Mouse (Mus musculus) intestine, embryonic 14.5 days (tissue): ENCODE measurements around the gene Zyx. TPM values are rescaled to one million over a fixed set of nuclear protein-coding genes. Genes with fewer than 3 reads are reported as not detected.

Experiments
- ATAC-seq: fragments of 200-750 bp; cut with Nextera tagmentation; replicated peaks from 2 replicates; pipeline ENCODE4 v1.8.0; 2017; ENCODE audit warnings: low read depth, moderate number of reproducible peaks, moderate TSS enrichment, moderate library complexity; ENCODE audit not compliant: low FRiP score, low TSS enrichment
- DNase-seq: peaks from one replicate; pipeline ENCODE4 v3.0.0-alpha.2; 2018; ENCODE audit warnings: low spot score
- H3K27ac ChIP-seq: fragments of 300-500 bp; sonication (generic); 2 replicates; pipeline ENCODE4 v1.5.1; 2014; ENCODE audit warnings: low read depth, mild to moderate bottlenecking, control low read depth
- H3K27me3 ChIP-seq: fragments of 300-500 bp; sonication (generic); replicated peaks from 2 replicates; pipeline ENCODE4 v1.6.1; 2014; ENCODE audit warnings: low read length, control low read depth; ENCODE audit not compliant: control insufficient read depth, insufficient read depth
- H3K36me3 ChIP-seq: fragments of 300-500 bp; sonication (generic); 2 replicates; pipeline ENCODE4 v1.6.1; 2014; ENCODE audit warnings: low read length, control low read depth; ENCODE audit not compliant: control insufficient read depth, insufficient read depth
- H3K4me1 ChIP-seq: fragments of 300-500 bp; sonication (generic); replicated peaks from 2 replicates; pipeline ENCODE4 v1.6.1; 2014; ENCODE audit warnings: low read length, control low read depth, mixed read lengths; ENCODE audit not compliant: control insufficient read depth, insufficient read depth
- H3K4me2 ChIP-seq: fragments of 300-500 bp; sonication (generic); 2 replicates; pipeline ENCODE4 v1.6.1; 2014; ENCODE audit warnings: low read length
- H3K4me3 ChIP-seq: fragments of 300-500 bp; sonication (generic); 2 replicates; pipeline ENCODE4 v1.5.1; 2014; ENCODE audit warnings: low read depth, low read length, control low read depth, mixed read lengths
- H3K9ac ChIP-seq: fragments of 300-500 bp; sonication (generic); 2 replicates; pipeline ENCODE4 v1.6.1; 2014; ENCODE audit warnings: mild to moderate bottlenecking, low read length
- H3K9me3 ChIP-seq: fragments of 300-500 bp; sonication (generic); 2 replicates; pipeline ENCODE4 v1.6.1; 2016; ENCODE audit warnings: low read length, control low read depth; ENCODE audit not compliant: control insufficient read depth
- WGBS: fragments of 180-500 bp; shearing (Covaris S2); extraction: QIAGEN DNeasy Blood & Tissue Kit; methylation state at CpG from one replicate; pipeline ENCODE4 v1.1.7; 2014; 5-methylcytosine and 5-hydroxymethylcytosine counted together
- polyA plus RNA-seq: library from polyadenylated mRNA; unstranded; fragments of >200 nt; fragmentation: Nextera tagmentation; extraction: Ambion mirVana; gene quantifications from 2 replicates; pipeline ENCODE4 v1.2.1, GENCODE M21; 2014

The Zyx gene
- polyA plus RNA-seq, 1 experiment from 2014 or later: 112 TPM

GRCm38 (mm10) chr6:42361041-42361895 lies 11.8 kb downstream of the Zyx start:
- H3K36me3 ChIP-seq: peaks cover 57% of the 10 kb centered on the region
- 88% methylated on average over 13 of the region's 13 CpGs for WGBS
- H3K4me3 ChIP-seq: no peak overlapping the region
- H3K27ac ChIP-seq: no peak overlapping the region
- no peak for ATAC-seq
- H3K4me1 ChIP-seq: peaks cover 4% of the 10 kb centered on the region; the same call in 1 of the 2 replicates
- no peak overlapping the region for H3K4me2 ChIP-seq
- H3K27me3 ChIP-seq: no peaks in the 10 kb centered on the region
- no peak overlapping the region for H3K9ac ChIP-seq
- DNase-seq: no peak
- H3K9me3 ChIP-seq: no peaks in the 10 kb centered on the region

DNA sequence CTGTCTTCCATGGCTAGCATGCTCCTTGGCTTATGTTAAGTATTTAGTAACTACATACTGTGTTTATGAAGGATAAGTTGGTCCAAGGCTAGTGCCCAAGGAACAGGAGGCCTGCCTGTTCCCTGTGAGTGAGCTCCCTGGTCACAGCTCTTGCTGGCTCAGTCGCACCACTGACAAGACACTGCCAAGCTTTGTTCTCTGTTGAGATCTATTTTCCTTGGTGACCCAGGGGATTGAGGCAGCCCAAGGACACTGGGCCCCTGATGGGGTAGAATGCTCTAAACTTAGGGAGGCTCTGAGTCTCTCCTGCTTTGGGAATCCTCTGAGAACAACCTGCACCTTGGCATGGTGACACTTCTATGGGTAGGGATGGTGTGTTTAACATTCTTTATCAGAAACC lies 12.6 kb downstream of the Zyx start:
- ATAC-seq (no peak), DNase-seq (no peak)
- Histone ChIP-seq H3K27ac (no peak overlapping the region), H3K36me3 (peaks cover 49% of the 10 kb centered on the region), H3K9me3 (no peaks in the 10 kb centered on the region), H3K4me3 (no peak overlapping the region), H3K27me3 (no peaks in the 10 kb centered on the region), H3K4me2 (no peak overlapping the region), H3K9ac (no peak overlapping the region), H3K4me1 (peaks cover 4% of the 10 kb centered on the region; the same call in 1 of the 2 replicates)
- 80% methylated on average over 1 of the region's 1 CpGs for WGBS

GRCm38 (mm10) chr6:42362497-42362896 lies 13.1 kb downstream of the Zyx start:
- DNase-seq: no peak
- H3K36me3 ChIP-seq: peaks cover 44% of the 10 kb centered on the region
- H3K9me3 ChIP-seq: no peaks in the 10 kb centered on the region

GRCm38 (mm10) chr6:42362974-42363373 lies 13.5 kb downstream of the Zyx start:
- 62% methylated on average over 3 of the region's 3 CpGs for WGBS
- no peak overlapping the region for H3K9ac ChIP-seq
- peaks cover 40% of the 10 kb centered on the region for H3K36me3 ChIP-seq
- no peak overlapping the region for H3K4me3 ChIP-seq
- DNase-seq (no peak), ATAC-seq (no peak)
- H3K4me2 ChIP-seq: no peak overlapping the region
- H3K9me3 ChIP-seq: no peaks in the 10 kb centered on the region
- peaks cover 4% of the 10 kb centered on the region; the same call in 1 of the 2 replicates for H3K4me1 ChIP-seq
- H3K27me3 ChIP-seq: no peaks in the 10 kb centered on the region
- no peak overlapping the region for H3K27ac ChIP-seq

More at GRCm38 (mm10) chr6:42362497-42362896, 13.1 kb downstream of the Zyx start:
- H3K4me3 ChIP-seq: no peak overlapping the region
- H3K9ac ChIP-seq: no peak overlapping the region
- no peak overlapping the region for H3K4me2 ChIP-seq
- H3K27me3 ChIP-seq: no peaks in the 10 kb centered on the region
- H3K27ac ChIP-seq: no peak overlapping the region
- no peak for ATAC-seq
- H3K4me1 ChIP-seq: peaks cover 4% of the 10 kb centered on the region; the same call in 1 of the 2 replicates
- WGBS: 75% methylated on average over 1 of the region's 1 CpGs

DNA sequence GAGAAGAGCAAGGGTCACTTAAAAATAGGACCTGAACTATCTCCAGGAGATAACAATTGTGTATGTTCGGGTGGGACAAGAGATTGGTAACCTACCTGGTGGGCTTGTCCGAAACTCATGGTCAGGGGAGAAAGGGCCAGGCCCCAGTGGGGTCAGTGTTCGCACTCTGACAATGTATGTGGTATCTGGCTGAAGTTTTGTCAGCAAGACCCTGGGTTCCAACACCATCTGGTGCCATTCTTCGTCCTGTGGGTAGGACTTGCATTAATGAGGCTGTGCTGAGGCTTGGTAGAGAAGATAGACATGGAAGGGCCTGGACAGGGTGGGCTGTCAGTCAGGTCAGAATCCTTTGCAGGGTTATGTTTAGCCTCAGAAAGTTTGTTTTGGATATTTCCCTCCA lies 14.6 kb downstream of the Zyx start:
- no peak for DNase-seq
- Histone ChIP-seq H3K4me1 (peaks cover 3% of the 10 kb centered on the region; the same call in 1 of the 2 replicates), H3K9me3 (no peaks in the 10 kb centered on the region), H3K4me3 (no peak overlapping the region), H3K27ac (no peak overlapping the region), H3K27me3 (no peaks in the 10 kb centered on the region), H3K36me3 (peaks cover 29% of the 10 kb centered on the region), H3K9ac (no peak overlapping the region), H3K4me2 (no peak overlapping the region)
- WGBS: 86% methylated on average over 4 of the region's 4 CpGs
- ATAC-seq: no peak

DNA sequence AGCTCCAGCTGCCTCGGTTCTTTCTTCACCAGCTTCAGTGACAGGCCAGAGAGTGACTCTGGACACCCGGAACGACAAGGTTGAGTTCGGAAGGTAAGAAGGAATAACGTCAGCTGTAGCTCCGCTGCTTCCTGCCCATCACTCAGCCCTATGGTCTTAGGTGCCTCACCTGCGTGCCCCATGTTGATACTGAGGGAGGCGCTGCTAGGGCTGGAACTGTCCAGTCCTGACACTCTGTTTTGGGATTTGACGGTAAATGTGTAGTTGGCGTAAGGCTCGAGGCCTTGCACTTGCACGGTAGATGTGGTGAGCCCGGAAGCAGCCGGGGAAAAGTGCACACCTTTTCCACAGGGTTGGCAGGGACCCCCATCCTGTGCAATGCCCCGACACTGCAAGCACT lies 15.2 kb downstream of the Zyx start:
- no peaks in the 10 kb centered on the region for H3K4me1 ChIP-seq
- no peak overlapping the region for H3K4me2 ChIP-seq
- no peaks in the 10 kb centered on the region for H3K9me3 ChIP-seq
- DNase-seq (no peak), ATAC-seq (no peak)
- H3K4me3 ChIP-seq: no peak overlapping the region
- no peak overlapping the region for H3K27ac ChIP-seq
- H3K9ac ChIP-seq: no peak overlapping the region
- H3K27me3 ChIP-seq: no peaks in the 10 kb centered on the region
- peaks cover 23% of the 10 kb centered on the region for H3K36me3 ChIP-seq
- WGBS: 90% methylated on average over 15 of the region's 15 CpGs

GRCm38 (mm10) chr6:42365215-42365614 lies 15.8 kb downstream of the Zyx start:
- no peaks in the 10 kb centered on the region for H3K27me3 ChIP-seq
- no peak overlapping the region for H3K4me2 ChIP-seq
- WGBS: 88% methylated on average over 6 of the region's 6 CpGs
- no peaks in the 10 kb centered on the region for H3K9me3 ChIP-seq
- H3K4me3 ChIP-seq: no peak overlapping the region
- DNase-seq: no peak
- H3K9ac ChIP-seq: no peak overlapping the region
- no peak overlapping the region for H3K27ac ChIP-seq
- peaks cover 18% of the 10 kb centered on the region for H3K36me3 ChIP-seq
- ATAC-seq: no peak
- H3K4me1 ChIP-seq: no peaks in the 10 kb centered on the region

DNA sequence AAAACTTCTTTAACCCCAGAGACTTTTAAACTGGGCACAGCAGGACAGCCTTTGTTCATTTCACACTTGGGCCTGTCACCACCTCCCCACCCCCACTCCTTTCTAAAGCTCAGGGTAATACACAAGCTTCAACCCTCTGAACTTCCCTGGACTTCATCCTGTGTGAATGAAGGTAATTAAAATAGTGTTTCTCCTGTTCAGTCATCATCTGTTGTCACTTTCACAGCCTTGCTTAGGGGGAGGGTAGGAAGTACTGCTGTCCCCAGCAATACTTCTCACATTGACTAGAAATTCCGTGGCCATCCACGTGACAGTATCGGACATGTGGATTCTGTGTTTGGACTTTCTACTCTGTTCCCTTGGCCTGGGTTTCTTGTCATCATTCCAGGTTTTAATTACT lies 20.4 kb downstream of the Zyx start:
- no peak for DNase-seq
- H3K27ac ChIP-seq: no peak overlapping the region
- 22% methylated on average over 3 of the region's 3 CpGs for WGBS

More for the DNA sequence above, 20.4 kb downstream of the Zyx start:
- Histone ChIP-seq H3K9me3 (no peaks in the 10 kb centered on the region), H3K4me3 (no peak overlapping the region), H3K36me3 (no peaks in the 10 kb centered on the region), H3K4me1 (peaks cover 12% of the 10 kb centered on the region; the same call in 1 of the 2 replicates), H3K27me3 (no peaks in the 10 kb centered on the region), H3K4me2 (no peak overlapping the region), H3K9ac (no peak overlapping the region)
- no peak for ATAC-seq
